Mouse (Mus musculus): ENCODE measurements around the gene Slco2a1.
A peak's percentile ranks its signal among the peaks of the same experiment; 100 is the strongest.

The Slco2a1 gene

DNA sequence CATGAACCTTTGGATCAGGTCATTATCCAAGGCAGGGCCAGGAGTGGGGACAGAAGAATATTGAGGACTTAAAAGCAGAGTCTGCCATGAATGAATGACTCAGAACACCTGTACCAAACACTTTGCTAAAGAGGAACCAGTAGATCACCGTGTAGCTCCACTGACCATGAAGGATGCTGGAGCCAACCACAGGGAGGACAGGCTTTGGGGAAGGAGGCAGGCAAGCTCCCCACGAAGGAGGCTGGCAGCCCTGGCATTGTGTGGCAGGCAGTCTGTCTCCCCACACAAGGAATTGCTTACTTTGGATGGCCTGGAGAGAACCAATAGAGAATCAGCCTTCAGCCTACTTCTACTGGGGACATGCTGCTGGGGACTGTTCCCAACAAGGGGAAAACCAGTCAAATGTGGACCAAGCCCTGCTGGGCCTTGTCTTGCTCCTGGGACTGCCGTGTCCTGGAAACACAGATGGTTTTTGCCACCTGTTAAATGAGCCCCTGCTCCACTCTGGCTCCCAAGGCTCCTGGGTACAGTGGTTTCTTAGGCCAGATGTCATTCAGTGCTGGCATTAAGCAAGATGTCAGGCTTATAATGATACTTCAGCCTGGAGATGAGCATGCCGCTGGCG lies 130.3 kb downstream of the Slco2a1 start:
- no peak for DNase-seq (ENCODE audit: low read depth)

DNA sequence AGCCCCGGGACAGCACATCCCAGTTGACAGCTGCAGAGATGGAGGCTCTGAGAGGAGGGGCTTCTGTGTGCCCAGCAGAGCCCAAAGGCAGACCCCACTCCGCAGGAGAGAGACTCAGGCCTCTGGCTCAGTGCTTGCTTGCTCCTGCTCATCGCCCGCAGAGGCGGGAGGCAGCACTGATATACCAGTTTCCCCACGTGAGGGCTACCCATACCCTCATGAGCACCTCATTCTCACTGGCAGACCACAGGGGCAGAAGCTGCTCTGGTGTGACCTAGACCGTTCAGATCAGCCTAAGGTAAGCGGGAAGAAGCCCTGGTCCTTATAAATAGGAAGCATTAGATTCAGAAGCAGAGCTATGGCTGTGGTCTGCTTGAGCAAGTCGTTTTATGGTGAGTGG lies 131.3 kb downstream of the Slco2a1 start:
- DNase-seq (ENCODE audit: low read depth), result no peak

DNA sequence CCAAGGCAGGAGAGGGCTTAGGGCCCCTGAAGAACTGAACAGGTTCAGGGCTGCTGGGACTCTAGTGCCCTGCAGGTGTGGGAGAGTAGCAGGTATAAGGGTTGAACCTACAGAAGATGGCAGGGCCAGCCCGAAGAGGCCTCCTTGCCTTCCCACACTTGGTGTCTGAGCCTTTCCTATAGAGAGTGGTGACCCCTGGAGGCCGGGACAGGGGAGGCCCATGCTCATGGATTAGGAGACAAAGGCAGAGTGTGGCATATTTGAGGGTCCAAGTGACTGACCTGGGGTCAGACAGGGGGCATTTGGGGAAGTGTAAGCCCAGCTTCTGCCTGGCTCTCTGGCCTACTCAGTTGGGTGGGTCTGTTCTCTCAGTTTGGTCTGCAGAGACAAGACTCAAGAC lies 131.7 kb downstream of the Slco2a1 start:
- no peak for DNase-seq (ENCODE audit: low read depth)

DNA sequence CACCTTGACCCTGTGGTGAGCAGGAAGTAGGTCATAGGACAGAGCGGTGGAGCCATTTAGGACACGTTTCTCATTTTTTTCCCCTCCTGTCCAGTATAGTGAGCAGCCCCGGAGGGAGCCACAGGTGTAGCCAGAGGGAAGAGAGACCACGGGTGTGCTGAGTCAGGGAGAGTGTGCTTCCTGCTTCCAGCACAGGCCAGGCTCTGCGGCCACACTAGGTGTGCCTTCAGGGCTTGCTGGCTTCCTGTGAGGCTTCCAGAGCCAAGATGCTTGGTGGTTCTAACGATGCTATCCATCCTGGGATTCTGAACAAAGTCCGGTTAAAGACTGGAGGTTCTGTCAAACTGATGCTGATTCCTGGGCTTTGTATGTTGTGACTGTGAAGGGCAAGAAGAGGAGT lies 133.0 kb downstream of the Slco2a1 start:
- DNase-seq (ENCODE audit: low read depth), result no peak

DNA sequence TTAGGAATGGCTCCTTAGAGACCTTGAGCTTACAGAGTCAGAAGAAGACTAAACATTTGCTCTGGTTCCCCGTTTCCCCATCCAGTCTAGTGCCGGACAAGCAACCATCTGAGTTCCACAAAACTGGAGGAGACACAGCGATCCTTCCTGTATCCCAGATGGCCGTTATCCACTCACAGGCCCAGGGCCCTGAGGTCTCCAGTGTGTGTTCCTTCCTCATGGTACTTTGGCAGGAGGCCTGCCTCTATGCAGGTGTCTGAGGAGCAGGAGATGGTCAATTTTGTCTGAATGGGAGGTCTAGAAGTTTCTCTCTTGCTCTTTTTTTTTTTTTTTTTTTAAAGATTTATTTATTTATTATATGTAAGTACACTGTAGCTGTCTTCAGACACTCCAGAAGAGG lies 136.2 kb downstream of the Slco2a1 start:
- no peak for DNase-seq (ENCODE audit: low read depth)

DNA sequence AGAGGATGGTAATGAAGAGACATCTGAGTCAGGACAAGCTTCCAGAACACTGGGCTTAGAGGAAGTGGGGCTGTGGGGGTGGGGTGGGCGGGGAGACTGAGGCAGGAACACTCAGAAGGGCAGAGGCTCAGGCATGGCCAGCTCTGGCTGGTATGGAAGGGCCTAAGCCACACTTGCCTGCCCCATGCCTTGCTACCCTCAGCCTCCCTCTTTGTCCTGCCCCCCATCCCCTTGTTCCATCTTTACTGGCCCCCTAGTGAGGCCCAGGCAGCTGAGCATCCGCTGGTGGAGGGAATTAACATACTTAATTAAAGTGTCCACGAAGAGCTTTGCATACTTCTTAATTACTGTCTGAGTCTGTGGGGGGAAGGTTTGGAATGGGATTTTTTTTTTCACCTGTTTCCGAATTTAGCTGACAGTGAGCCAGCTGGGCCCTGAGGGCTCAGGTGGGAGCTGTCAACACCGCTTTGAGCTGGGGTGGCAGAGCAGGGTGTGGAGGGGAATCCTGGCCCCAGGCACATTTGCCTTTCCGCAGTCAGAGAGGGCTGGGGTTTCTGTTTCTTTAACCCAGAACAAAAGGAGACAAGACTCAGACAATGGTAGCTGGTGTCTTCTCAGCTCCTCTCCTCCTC lies 145.1 kb downstream of the Slco2a1 start:
- no peak for DNase-seq (ENCODE audit: low read depth)

DNA sequence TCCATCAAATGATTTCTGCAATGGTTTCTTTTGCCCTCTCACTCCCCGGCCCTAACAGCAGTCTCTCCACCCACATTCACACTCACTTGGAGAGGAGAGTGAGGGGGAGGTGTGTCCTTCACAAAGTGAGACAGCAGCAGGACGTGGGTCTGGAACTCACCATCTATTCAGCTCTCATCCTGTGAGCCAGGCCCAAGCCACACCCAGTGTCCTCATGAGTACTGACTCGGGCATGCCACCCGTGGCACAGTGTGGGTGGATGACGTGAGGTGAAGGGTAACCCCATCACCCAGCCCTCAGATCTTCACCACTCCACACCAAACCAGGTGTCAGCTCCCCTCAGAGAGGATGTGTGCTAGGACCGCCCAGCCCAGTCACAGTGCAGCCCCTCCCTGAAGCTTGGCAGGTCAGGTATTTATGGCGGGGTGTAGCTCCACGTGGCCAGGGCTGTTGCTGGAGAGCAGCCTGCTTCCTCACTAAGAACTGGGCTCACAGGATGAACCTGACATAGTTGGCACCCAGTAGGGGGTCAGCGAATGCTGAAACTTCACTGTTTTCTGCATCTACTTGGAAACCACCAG lies 146.0 kb downstream of the Slco2a1 start:
- peak; percentile 56 for DNase-seq (ENCODE audit: low read depth)

DNA sequence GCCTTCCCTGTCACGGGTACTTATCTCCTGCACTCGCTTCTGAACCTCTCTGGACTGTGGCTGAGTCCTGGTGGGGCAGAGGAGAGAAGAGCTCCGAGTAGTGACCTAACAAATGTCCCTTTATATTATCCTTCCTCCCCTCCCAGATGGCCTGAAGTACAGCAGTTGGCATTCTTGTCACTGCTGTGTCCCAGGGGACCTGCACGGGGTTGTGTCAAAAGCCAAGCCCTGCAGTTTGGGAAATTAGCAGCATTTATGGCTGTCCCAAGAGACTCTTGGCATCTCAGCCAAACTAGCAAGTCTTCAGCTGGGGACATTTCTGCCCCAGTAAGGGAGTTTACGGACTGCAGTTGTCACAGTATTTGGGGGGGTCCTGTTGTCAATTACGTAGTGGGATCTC lies 151.0 kb downstream of the Slco2a1 start:
- DNase-seq (ENCODE audit: low read depth), result no peak

GRCm38 (mm10) chr9:103140384-103140783 lies 151.9 kb downstream of the Slco2a1 start:
- no peak for DNase-seq (ENCODE audit: low read depth)

DNA sequence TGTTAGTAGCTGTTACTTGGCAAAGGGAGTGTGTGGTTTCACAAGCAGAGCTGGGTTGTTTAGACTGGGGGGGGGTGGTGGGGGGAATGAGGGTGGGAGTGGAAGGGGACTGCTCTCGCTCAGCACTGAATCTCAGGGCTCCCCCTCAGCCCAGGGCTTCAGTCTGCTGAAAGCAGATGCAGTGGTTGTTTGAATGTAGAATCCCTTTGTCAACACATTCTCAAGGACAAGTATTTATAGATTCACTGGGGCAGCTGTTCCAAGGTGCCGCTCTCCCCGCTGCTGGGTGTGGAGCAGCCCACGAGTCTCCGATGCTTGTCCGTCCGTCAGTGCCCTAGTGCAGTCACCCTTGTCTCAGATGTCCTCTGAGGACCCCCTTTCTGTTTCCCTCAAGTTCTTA lies 152.8 kb downstream of the Slco2a1 start:
- DNase-seq (ENCODE audit: low read depth), result no peak

DNA sequence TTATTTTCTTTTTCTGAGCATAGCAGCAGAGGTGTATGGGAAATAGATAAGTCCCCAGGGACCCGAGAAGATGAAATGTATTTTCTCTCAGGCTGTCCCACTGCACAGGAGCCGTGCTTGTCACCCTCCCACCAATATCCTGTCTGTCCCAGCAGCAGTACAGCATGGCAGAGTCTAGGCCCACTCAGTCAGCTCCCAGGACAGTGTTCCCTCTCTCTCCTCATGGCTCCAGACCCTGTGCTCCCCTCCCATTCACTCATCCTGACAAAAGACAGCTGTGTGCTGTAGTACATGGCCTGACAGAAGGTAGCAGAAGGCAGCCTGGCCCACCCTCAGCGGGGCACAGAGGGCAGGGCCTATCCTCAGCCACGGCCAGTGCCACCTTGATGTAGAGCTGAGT lies 155.4 kb downstream of the Slco2a1 start:
- DNase-seq (ENCODE audit: low read depth), result no peak

- no peak for DNase-seq (ENCODE audit: low read depth)
Observed at GRCm38 (mm10) chr9:103145351-103145750, 156.8 kb downstream of the Slco2a1 start.
